Mouse (Mus musculus) 3134 (cell line): ENCODE data around the gene 1700086D15Rik.

ENCODE experiments used
- DNase-seq: peaks from one replicate; pipeline ENCODE4 v3.0.0-alpha.2; 2011; ENCODE audit warnings: low spot score; ENCODE audit not compliant: insufficient read length; ENCODE audit errors: extremely low read depth

The 1700086D15Rik gene

GRCm38 (mm10) chr11:65137145-65137652 lies 22.5 kb downstream of the 1700086D15Rik start:
- no peak for DNase-seq

- DNase-seq: no peak
Observed at GRCm38 (mm10) chr11:65135251-65135739, 24.4 kb downstream of the 1700086D15Rik start.

GRCm38 (mm10) chr11:65133661-65134060 lies 26.0 kb downstream of the 1700086D15Rik start:
- no peak for DNase-seq

DNA sequence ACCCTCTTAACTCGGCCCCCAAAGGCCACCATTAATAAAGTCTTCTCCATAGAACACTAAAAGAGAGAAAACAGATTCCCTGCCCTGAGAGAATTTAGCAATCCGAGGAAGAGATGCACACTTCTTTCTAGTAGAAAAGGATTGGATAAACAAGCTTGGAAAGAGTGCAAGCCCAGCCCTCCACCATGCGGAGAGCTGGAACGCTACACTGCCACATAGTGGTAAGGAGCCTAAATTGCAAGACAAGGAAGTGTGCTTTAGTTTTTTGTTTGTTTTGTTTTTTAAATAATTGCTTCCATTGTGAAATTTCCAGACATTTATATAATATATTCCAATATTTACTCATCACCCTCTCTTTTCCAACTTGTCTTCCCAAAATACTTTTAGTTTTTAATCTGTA lies 30.6 kb downstream of the 1700086D15Rik start:
- no peak for DNase-seq

DNA sequence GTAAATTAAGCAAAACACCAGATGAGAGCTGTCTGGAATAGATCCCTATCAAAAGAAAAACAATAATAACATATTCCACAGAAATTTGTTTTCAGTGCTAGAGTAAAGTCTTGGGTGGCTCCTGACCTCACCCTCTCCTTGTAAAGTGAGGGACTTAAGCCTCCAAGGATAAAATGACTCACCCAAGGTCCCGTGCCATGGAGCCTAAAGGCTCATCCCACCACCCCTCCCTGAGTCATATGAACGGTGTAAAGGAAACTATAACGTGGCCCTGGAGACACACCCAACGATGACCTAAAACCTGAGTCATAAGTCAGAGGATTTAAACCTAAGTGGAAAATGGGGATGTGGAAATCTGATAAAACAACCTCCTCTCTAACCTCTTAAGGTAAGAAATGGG lies 31.0 kb downstream of the 1700086D15Rik start:
- DNase-seq: peak; percentile 62

- DNase-seq: no peak
Observed at GRCm38 (mm10) chr11:65126566-65126965, 33.1 kb downstream of the 1700086D15Rik start.

DNA sequence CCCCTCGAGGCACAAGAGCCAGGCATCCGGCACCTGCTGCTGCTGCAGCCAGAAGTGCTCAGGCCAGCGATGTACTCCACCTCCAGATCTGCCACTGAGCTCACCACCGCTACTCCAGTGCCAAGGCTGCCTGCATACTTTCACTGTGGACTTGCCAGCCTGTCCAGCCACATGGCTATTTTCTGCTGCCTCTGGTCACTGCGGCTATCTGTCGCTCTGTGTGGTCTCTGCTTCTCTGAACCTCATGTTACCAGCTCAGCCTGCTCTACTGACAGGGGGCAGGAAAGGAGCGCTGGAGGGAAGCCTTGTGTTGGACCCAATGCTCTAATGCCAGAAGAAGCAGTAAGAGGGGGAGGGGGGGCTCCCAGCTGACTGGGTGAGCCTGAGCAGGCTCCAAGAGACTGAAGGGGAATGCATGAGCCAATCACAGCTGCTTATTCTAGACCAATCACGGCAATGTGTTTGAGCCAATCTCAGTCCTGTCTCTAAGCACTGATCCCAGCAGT lies 34.7 kb downstream of the 1700086D15Rik start:
- no peak for DNase-seq

DNA sequence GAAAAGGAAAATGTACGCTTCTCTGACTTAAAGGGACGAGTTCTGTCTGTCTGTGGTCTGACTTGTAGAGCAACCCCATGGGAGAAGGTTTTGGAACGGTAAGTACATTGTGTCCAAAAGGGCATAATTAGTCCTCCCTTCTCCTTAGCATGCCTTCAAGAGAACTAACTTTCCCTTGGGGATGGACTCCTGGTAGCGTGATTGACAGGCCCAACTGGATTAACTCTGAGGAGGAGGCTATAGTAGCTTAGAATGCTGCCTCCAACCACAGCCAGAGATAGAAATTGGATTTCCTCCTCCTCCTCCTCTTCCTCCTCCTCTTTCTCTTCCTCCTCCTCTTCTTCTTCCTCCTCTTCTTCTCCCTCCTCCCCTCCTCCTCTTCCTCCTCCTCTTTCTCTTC lies 39.4 kb downstream of the 1700086D15Rik start:
- DNase-seq: no peak

DNA sequence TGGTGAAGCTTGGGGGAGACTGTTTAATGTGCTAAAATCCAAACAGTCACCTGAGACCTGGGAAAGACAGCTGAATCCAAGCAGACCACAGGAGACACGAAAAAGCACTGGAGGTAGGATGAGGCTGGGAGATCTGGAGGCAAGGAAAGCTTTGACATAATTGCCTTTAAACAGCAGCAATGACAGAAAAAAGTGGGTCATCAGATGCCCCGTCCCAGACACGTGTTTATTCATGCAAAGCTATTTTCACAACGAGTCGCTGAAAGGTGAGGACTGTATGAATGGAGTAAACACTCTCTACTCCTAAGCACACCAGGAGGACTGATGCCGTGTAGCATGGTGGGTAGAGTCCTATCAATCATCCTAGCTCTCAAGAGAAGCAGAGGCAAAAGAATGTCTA lies 43.9 kb downstream of the 1700086D15Rik start:
- no peak for DNase-seq

- no peak for DNase-seq
Observed at GRCm38 (mm10) chr11:65112086-65112485, 47.6 kb downstream of the 1700086D15Rik start.

GRCm38 (mm10) chr11:65111651-65112050 lies 48.0 kb downstream of the 1700086D15Rik start:
- no peak for DNase-seq

GRCm38 (mm10) chr11:65110058-65110457 lies 49.6 kb downstream of the 1700086D15Rik start:
- DNase-seq: no peak

DNA sequence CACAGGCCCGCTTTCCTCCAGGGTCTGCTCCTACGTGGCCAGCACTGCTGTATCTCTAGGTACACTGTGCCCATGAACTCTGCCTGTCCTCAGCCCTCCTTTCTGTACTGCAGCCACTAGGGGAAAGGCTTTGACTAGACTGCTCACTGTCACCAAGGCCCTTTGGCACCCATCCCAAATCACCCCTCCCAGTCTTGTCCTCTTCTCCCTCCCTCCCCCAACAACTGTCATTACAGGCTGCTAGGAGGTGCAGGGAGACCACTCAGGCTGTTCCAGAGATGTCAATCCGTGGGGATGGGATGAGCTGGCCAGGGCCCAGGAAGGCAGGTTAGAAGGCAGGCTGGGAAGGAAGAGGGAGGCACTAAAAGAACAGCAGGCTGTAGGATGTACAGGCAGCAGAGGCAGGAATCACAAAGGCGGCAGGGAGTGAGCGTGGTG lies 51.9 kb downstream of the 1700086D15Rik start:
- no peak for DNase-seq

GRCm38 (mm10) chr11:65107151-65107550 lies 52.5 kb downstream of the 1700086D15Rik start:
- DNase-seq: no peak

GRCm38 (mm10) chr11:65104076-65104475 lies 55.6 kb downstream of the 1700086D15Rik start:
- no peak for DNase-seq
